Mouse (Mus musculus) urinary bladder, postnatal 4 days (tissue): ENCODE data around the gene Gm29094.
"Not testable (repeated sequence)": the region's sequence is repeated elsewhere in the genome, so short reads cannot be mapped to it uniquely, and the experiment has no call there.

Experiments
- DNase-seq, 2 experiments: peaks; one replicate each; pipeline ENCODE4 v3.0.0; 2021 to 2022; ENCODE audit warnings: low spot score in 2 of 2

The Gm29094 gene

DNA sequence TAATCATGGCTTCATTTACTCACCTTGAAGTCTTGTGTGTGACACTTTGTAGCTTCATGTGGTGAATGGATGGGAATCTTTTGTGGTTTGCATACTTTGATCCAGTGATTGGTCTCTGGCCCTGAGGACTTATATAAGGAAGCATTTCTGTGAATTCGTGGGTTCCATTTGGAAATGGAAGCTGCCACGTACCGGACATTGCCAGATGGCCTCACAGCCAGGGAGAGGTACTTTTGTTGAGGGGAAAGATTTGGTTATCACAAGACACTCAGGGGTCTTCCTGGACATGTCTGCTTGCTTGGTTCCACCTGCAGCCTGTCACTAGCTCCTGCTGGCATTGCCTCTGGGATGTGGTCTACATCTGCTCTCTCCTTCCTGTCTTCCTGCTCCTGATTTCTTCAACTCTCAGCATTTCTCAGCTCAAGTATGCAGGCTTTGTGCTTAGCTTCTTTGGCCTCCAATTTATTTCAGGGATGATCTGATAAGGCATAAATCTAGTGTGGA lies 41.4 kb downstream of the Gm29094 start:
- DNase-seq, result not testable (repeated sequence)

DNA sequence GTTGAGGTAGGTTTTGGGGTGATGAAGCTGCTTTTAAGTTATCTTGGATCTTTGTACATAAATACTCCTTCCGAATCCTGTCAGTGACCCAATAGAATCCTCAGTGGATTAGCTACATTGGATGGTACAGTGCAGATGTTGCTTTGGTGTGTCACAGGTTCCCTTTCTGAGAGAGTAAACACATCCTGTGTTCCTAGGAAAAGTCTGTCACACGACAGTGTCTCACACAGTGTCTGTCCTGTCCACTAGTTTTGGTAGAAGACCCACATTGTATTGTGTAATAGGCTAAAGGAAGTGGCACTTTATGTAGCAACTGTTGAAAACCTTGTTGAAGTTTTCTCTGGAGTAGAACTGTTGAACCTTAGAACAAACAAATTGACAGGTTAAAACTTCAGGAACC lies 54.2 kb downstream of the Gm29094 start:
- no peak for DNase-seq

- no peak for DNase-seq
Measured at GRCm38 (mm10) chr9:89256556-89257335, 57.6 kb downstream of the Gm29094 start.

- DNase-seq, result no peak
Measured at GRCm38 (mm10) chr9:89263968-89264367, 64.8 kb downstream of the Gm29094 start.

DNA sequence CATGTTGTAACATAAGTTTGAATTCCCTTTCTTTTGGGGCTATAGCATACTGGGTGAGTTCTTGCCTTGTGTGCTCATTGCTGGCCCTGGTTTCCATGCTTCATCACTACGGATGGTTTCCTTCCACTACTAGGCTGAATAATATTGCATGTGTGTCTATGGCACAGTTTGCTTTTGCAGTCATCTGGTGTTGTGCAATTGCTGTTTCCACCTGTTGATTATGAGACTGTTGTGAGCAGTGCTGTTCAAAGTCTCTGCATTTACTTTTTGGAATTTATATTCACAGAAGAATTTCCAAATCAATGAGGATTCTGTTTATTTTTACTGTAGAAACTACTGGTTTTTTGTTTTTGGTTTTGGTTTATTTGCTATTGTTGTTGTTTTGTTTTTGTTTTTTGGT lies 65.4 kb downstream of the Gm29094 start:
- DNase-seq, result no peak
